In the genomic region with DNA sequence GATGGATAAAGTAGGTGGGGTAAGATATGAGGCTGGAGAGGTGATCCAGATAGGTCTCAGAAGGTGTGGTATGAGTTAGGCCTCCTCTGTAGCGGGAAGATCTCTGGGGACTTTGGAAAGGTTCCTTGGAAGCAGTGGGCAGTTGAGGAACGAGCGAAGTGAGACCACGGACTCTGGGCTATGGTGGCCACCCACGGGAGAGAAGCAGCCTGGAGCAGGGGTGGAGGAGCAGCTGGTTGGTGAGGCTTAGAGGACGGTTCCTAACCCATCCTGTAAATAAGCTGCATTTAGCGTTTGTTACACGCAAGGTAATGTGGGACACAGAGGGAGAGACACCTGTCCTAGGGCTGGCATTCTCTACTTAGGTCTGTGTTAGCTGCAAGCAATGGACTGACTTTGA, we compare ENCODE assay signal across 19 mouse cellular contexts. TPM values are rescaled to one million over a fixed set of nuclear protein-coding genes. Genes with fewer than 3 reads are reported as not detected.
DNase-seq lines count a peak whose midpoint lies in the region; ATAC-seq and TF ChIP-seq lines count a peak whose summit lies in the region.
"Had no signal": no experiment of that assay in that cellular context is flagged by ENCODE, and none has a peak within 500 bp of the region (broad histone marks: within the 10 kb centered on the region; RNA-seq: fewer than 3 reads in every experiment).

No protein-coding gene starts in this region.

- 0 out of 2 replicates have a peak, but pooled peaks cover 3% of the 10 kb centered on the region for H3K36me3 ChIP-seq in intestine, embryonic 16.5 days (ENCODE audit: control insufficient read depth, insufficient read depth, low read length)
- H3K36me3 ChIP-seq in intestine, embryonic 15.5 days: no peaks in the 10 kb centered on the region
- peaks cover 21% of the 10 kb centered on the region for H3K36me3 ChIP-seq in liver, postnatal 0 days (replicated peaks; ENCODE audit: insufficient read depth, low read length)
- H3K36me3 ChIP-seq in liver, embryonic 11.5 days (ENCODE audit: control insufficient read depth, insufficient read depth, low read length): no peaks in the 10 kb centered on the region
- H3K36me3 ChIP-seq in intestine, postnatal 0 days (ENCODE audit: control insufficient read depth, insufficient read depth): peaks cover 13% of the 10 kb centered on the region
- H3K36me3 ChIP-seq in midbrain, embryonic 11.5 days (ENCODE audit: control insufficient read depth, insufficient read depth, low read length): no peaks in the 10 kb centered on the region
- no peaks in the 10 kb centered on the region for H3K36me3 ChIP-seq in forebrain, embryonic 10.5 days (replicated peaks)
- H3K36me3 ChIP-seq: embryonic facial prominence, embryonic 10.5 days; forebrain, embryonic 15.5 days; heart, embryonic 12.5 days; hindbrain, embryonic 15.5 days had no signal

- no peak for TF ChIP-seq EP300 in liver, postnatal 0 days (IDR thresholded peaks at IDR 0.05; ENCODE audit: low read depth)

- no peaks in the 10 kb centered on the region for H3K9me3 ChIP-seq in intestine, embryonic 16.5 days (ENCODE audit: control insufficient read depth, low read length)
- no peaks in the 10 kb centered on the region for H3K9me3 ChIP-seq in intestine, embryonic 15.5 days
- H3K9me3 ChIP-seq in liver, postnatal 0 days (ENCODE audit: low read length): no peaks in the 10 kb centered on the region
- H3K9me3 ChIP-seq in liver, embryonic 11.5 days (ENCODE audit: control insufficient read depth, low read length): no peaks in the 10 kb centered on the region
- H3K9me3 ChIP-seq in intestine, postnatal 0 days (ENCODE audit: control insufficient read depth): no peaks in the 10 kb centered on the region
- H3K9me3 ChIP-seq in midbrain, embryonic 11.5 days (ENCODE audit: control insufficient read depth, low read length): no peaks in the 10 kb centered on the region
- H3K9me3 ChIP-seq in forebrain, embryonic 10.5 days: no peaks in the 10 kb centered on the region
- H3K9me3 ChIP-seq: embryonic facial prominence, embryonic 10.5 days; forebrain, embryonic 15.5 days; heart, embryonic 12.5 days; hindbrain, embryonic 15.5 days had no signal

- WGBS in intestine, embryonic 16.5 days: 89% methylated on average over 8 of the region's 8 CpGs
- WGBS in intestine, embryonic 15.5 days: 93% methylated on average over 8 of the region's 8 CpGs
- 82% methylated on average over 8 of the region's 8 CpGs for WGBS in liver, postnatal 0 days (ENCODE audit: insufficient replicate concordance)
- WGBS in liver, embryonic 11.5 days: 85% methylated on average over 8 of the region's 8 CpGs
- 89% methylated on average over 8 of the region's 8 CpGs for WGBS in intestine, postnatal 0 days
- 88% methylated on average over 8 of the region's 8 CpGs for WGBS in midbrain, embryonic 11.5 days
- WGBS in forebrain, embryonic 10.5 days: 93% methylated on average over 8 of the region's 8 CpGs

- ATAC-seq in intestine, embryonic 16.5 days: no peak
- no peak for ATAC-seq in intestine, embryonic 15.5 days
- ATAC-seq in liver, postnatal 0 days: no peak
- no peak for ATAC-seq in liver, embryonic 11.5 days (replicated peaks; ENCODE audit: low FRiP score)
- no peak for ATAC-seq in intestine, postnatal 0 days
- ATAC-seq in midbrain, embryonic 11.5 days (ENCODE audit: low FRiP score): no peak
- ATAC-seq: activated CD4-positive, CD25-positive, alpha-beta regulatory T cell, adult 4 months; forebrain, embryonic 15.5 days had no signal

- no peak for DNase-seq in liver, postnatal 0 days
- DNase-seq in liver, embryonic 11.5 days (ENCODE audit: low spot score): no peak
- no peak for DNase-seq in midbrain, embryonic 11.5 days (ENCODE audit: low spot score, missing footprints)
- no peak for DNase-seq in forebrain, embryonic 10.5 days (ENCODE audit: extremely low spot score, low spot score)
- DNase-seq: adrenal gland, postnatal 25 days; cerebellum, adult 2 months; cerebellum, postnatal 10 days; gastrocnemius, postnatal 14 days; heart, postnatal 36 days had no signal

- no peak for TF ChIP-seq CTCF in liver, postnatal 0 days (IDR thresholded peaks at IDR 0.05; ENCODE audit: low read depth)
- no peak for TF ChIP-seq CTCF in intestine, postnatal 0 days (IDR thresholded peaks at IDR 0.05; ENCODE audit: low read depth)

- H3K4me1 ChIP-seq in intestine, embryonic 16.5 days (ENCODE audit: control insufficient read depth, insufficient read depth, low read length): peaks cover 10% of the 10 kb centered on the region
- H3K4me1 ChIP-seq in intestine, embryonic 15.5 days (replicated peaks): peaks cover 9% of the 10 kb centered on the region
- peaks cover 36% of the 10 kb centered on the region for H3K4me1 ChIP-seq in liver, postnatal 0 days (ENCODE audit: insufficient read depth)
- peaks cover 11% of the 10 kb centered on the region for H3K4me1 ChIP-seq in liver, embryonic 11.5 days (replicated peaks; ENCODE audit: control insufficient read depth, insufficient read depth, low read length)
- peaks cover 12% of the 10 kb centered on the region for H3K4me1 ChIP-seq in intestine, postnatal 0 days (replicated peaks; ENCODE audit: control insufficient read depth, insufficient read depth, low read length)
- no peaks in the 10 kb centered on the region for H3K4me1 ChIP-seq in midbrain, embryonic 11.5 days (ENCODE audit: control insufficient read depth, insufficient read depth, low read length)
- 0 out of 2 replicates have a peak, but pooled peaks cover 2% of the 10 kb centered on the region for H3K4me1 ChIP-seq in forebrain, embryonic 10.5 days
- H3K4me1 ChIP-seq: embryonic facial prominence, embryonic 10.5 days; forebrain, embryonic 15.5 days; hindbrain, embryonic 15.5 days had no signal

- peak overlapping the region; percentile 8; the same call in 1 of the 2 replicates for H3K27ac ChIP-seq in intestine, embryonic 16.5 days (ENCODE audit: low read length)
- H3K27ac ChIP-seq in intestine, embryonic 15.5 days: no peak overlapping the region
- peak overlapping the region; percentile 76; the same call in 1 of the 2 replicates for H3K27ac ChIP-seq in liver, postnatal 0 days (ENCODE audit: low read depth)
- no peak overlapping the region for H3K27ac ChIP-seq in liver, embryonic 11.5 days (ENCODE audit: low read depth, low read length)
- 0 out of 2 replicates have a peak overlapping the region, but pooled peaks have one; percentile 46 for H3K27ac ChIP-seq in intestine, postnatal 0 days (ENCODE audit: low read depth, low read length)
- no peak overlapping the region for H3K27ac ChIP-seq in midbrain, embryonic 11.5 days (ENCODE audit: low read depth, low read length)
- H3K27ac ChIP-seq in forebrain, embryonic 10.5 days: no peak overlapping the region
- H3K27ac ChIP-seq: embryonic facial prominence, embryonic 10.5 days; forebrain, embryonic 15.5 days; hindbrain, embryonic 15.5 days had no signal

- H3K4me2 ChIP-seq in intestine, embryonic 16.5 days (ENCODE audit: low read depth, low read length): no peak overlapping the region
- H3K4me2 ChIP-seq in intestine, embryonic 15.5 days (replicated peaks): no peak overlapping the region
- no peak overlapping the region for H3K4me2 ChIP-seq in liver, postnatal 0 days (ENCODE audit: low read depth, low read length)
- H3K4me2 ChIP-seq in liver, embryonic 11.5 days: no peak overlapping the region
- no peak overlapping the region for H3K4me2 ChIP-seq in intestine, postnatal 0 days (replicated peaks; ENCODE audit: low read depth)
- no peak overlapping the region for H3K4me2 ChIP-seq in midbrain, embryonic 11.5 days
- H3K4me2 ChIP-seq: forebrain, embryonic 15.5 days; heart, embryonic 12.5 days; hindbrain, embryonic 15.5 days had no signal

- no peak overlapping the region for H3K4me3 ChIP-seq in intestine, embryonic 16.5 days (ENCODE audit: low read length)
- H3K4me3 ChIP-seq in intestine, embryonic 15.5 days (replicated peaks): no peak overlapping the region
- H3K4me3 ChIP-seq in liver, postnatal 0 days (ENCODE audit: low read depth, low read length): no peak overlapping the region
- no peak overlapping the region for H3K4me3 ChIP-seq in liver, embryonic 11.5 days (ENCODE audit: low read depth, low read length)
- H3K4me3 ChIP-seq in intestine, postnatal 0 days (ENCODE audit: low read depth, low read length): no peak overlapping the region
- H3K4me3 ChIP-seq in midbrain, embryonic 11.5 days (ENCODE audit: low read depth, low read length): no peak overlapping the region
- no peak overlapping the region for H3K4me3 ChIP-seq in forebrain, embryonic 10.5 days
- H3K4me3 ChIP-seq: embryonic facial prominence, embryonic 10.5 days; forebrain, embryonic 15.5 days; heart, embryonic 12.5 days; hindbrain, embryonic 15.5 days had no signal

- H3K27me3 ChIP-seq in intestine, embryonic 16.5 days (replicated peaks; ENCODE audit: control insufficient read depth, insufficient read depth, low read length): no peaks in the 10 kb centered on the region
- no peaks in the 10 kb centered on the region for H3K27me3 ChIP-seq in intestine, embryonic 15.5 days (replicated peaks)
- no peaks in the 10 kb centered on the region for H3K27me3 ChIP-seq in liver, postnatal 0 days (ENCODE audit: insufficient read depth, low read length)
- no peaks in the 10 kb centered on the region for H3K27me3 ChIP-seq in liver, embryonic 11.5 days (replicated peaks; ENCODE audit: control insufficient read depth, insufficient read depth, low read length)
- H3K27me3 ChIP-seq in intestine, postnatal 0 days (replicated peaks; ENCODE audit: control insufficient read depth, insufficient read depth, low read length): no peaks in the 10 kb centered on the region
- no peaks in the 10 kb centered on the region for H3K27me3 ChIP-seq in midbrain, embryonic 11.5 days (ENCODE audit: control insufficient read depth, insufficient read depth, low read length)
- H3K27me3 ChIP-seq in forebrain, embryonic 10.5 days (ENCODE audit: poor library complexity, severe bottlenecking): no peaks in the 10 kb centered on the region
- H3K27me3 ChIP-seq: CH12.LX; forebrain, embryonic 15.5 days; hindbrain, embryonic 15.5 days; Patski had no signal

- H3K9ac ChIP-seq in intestine, embryonic 16.5 days (ENCODE audit: low read depth, low read length): no peak overlapping the region
- H3K9ac ChIP-seq in intestine, embryonic 15.5 days: no peak overlapping the region
- H3K9ac ChIP-seq in liver, postnatal 0 days (replicated peaks): no peak overlapping the region
- H3K9ac ChIP-seq in liver, embryonic 11.5 days (ENCODE audit: low read depth, low read length): no peak overlapping the region
- no peak overlapping the region for H3K9ac ChIP-seq in intestine, postnatal 0 days (ENCODE audit: low read depth, low read length)
- no peak overlapping the region for H3K9ac ChIP-seq in midbrain, embryonic 11.5 days (ENCODE audit: low read length)
- H3K9ac ChIP-seq: forebrain, embryonic 15.5 days; heart, embryonic 12.5 days; hindbrain, embryonic 15.5 days had no signal

RNA-seq across cellular contexts. Expression of a gene that starts 22.4 kb away (rescaled TPM):
- polyA plus RNA-seq in intestine, embryonic 16.5 days (2015; fragmentation: Nextera tagmentation; extraction: Ambion mirVana): 21.7 and 27.1 TPM in 2 replicates
- 22.0 and 24.7 TPM in 2 replicates for polyA plus RNA-seq in intestine, embryonic 15.5 days (2015; fragmentation: Nextera tagmentation; extraction: Ambion mirVana)
- 10.1 and 12.1 TPM in 2 replicates for polyA plus RNA-seq in liver, postnatal 0 days (2015; fragmentation: Nextera tagmentation; extraction: Ambion mirVana)
- 14.1 and 14.3 TPM in 2 replicates for polyA plus RNA-seq in liver, embryonic 11.5 days (2014; fragmentation: Nextera tagmentation; extraction: Ambion mirVana)
- polyA plus RNA-seq in intestine, postnatal 0 days (2015; fragmentation: Nextera tagmentation; extraction: Ambion mirVana): 61.7 and 69.2 TPM in 2 replicates
- 3.0 and 3.1 TPM in 2 replicates for polyA plus RNA-seq in midbrain, embryonic 11.5 days (2014; fragmentation: Nextera tagmentation; extraction: Ambion mirVana)
- polyA plus RNA-seq in forebrain, embryonic 10.5 days (2016; fragmentation: Nextera tagmentation; extraction: Ambion mirVana): 2.9 and 3.9 TPM in 2 replicates

RNA-seq across cellular contexts. Expression of a gene that starts 39.3 kb away (rescaled TPM):
- 150 and 184 TPM in 2 replicates for polyA plus RNA-seq in intestine, embryonic 16.5 days (2015; fragmentation: Nextera tagmentation; extraction: Ambion mirVana)
- 117 and 139 TPM in 2 replicates for polyA plus RNA-seq in intestine, embryonic 15.5 days (2015; fragmentation: Nextera tagmentation; extraction: Ambion mirVana)
- 139 and 148 TPM in 2 replicates for polyA plus RNA-seq in liver, postnatal 0 days (2015; fragmentation: Nextera tagmentation; extraction: Ambion mirVana)
- polyA plus RNA-seq in liver, embryonic 11.5 days (2014; fragmentation: Nextera tagmentation; extraction: Ambion mirVana): 71.9 and 76.9 TPM in 2 replicates
- polyA plus RNA-seq in intestine, postnatal 0 days (2015; fragmentation: Nextera tagmentation; extraction: Ambion mirVana): 220 and 231 TPM in 2 replicates
- polyA plus RNA-seq in midbrain, embryonic 11.5 days (2014; fragmentation: Nextera tagmentation; extraction: Ambion mirVana): 72.9 and 75.0 TPM in 2 replicates
- polyA plus RNA-seq in forebrain, embryonic 10.5 days (2016; fragmentation: Nextera tagmentation; extraction: Ambion mirVana): 72.8 and 74.5 TPM in 2 replicates

Comparison
In these comparisons a context has a peak if more than half of its experiments do, and no peak if none do; other contexts are left out.
1. H3K27ac ChIP-seq: peak in intestine, embryonic 16.5 days (single experiment), liver, postnatal 0 days (single experiment) and intestine, postnatal 0 days (single experiment); none in intestine, embryonic 15.5 days (single experiment), liver, embryonic 11.5 days (single experiment), midbrain, embryonic 11.5 days (single experiment) and forebrain, embryonic 10.5 days (single experiment).